Mouse (Mus musculus): Measurements from ENCODE around the gene Ccdc152. TPM values are rescaled to one million over a fixed set of nuclear protein-coding genes. Genes with fewer than 3 reads are reported as not detected.
A peak's percentile ranks its signal among the peaks of the same experiment; 100 is the strongest.

The Ccdc152 gene
- 0.27 and 0.31 TPM in 2 replicates for polyA plus RNA-seq (2015; fragmentation: Nextera tagmentation; extraction: Ambion mirVana)

DNA sequence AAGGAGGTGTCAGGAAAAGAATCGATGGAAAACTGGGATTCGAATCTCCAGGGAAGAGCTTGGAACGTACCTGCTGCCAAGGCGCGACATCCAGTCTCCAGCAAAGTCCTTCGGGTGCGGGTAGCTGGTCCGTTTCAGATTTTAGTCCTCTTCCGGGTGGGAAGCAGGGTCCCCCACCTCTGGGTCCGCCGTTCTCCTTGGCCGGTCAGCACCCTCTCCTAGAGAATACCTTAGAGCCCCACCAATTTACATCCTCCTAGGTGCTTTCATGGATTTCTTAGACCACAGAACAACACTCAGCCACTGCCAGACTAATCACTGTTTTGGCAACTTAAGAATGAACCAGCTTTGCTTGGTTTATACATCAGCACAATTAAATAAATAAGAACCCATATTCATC lies at the start of gene Ccdc152:
Gene Ccdc152, minus strand, starts transcription at position 101 of the 400 bp plus-strand sequence.
- Histone ChIP-seq H3K36me3 (no peaks in the 10 kb centered on the region), H3K27ac (no peak within 1 kb of the TSS), H3K27me3 (no peaks in the 10 kb centered on the region), H3K9me3 (no peaks in the 10 kb centered on the region), H3K9ac (no peak within 1 kb of the TSS), H3K4me2 (replicated peaks) (no peak within 1 kb of the TSS), H3K4me1 (0 out of 2 replicates have a peak, but pooled peaks cover 5% of the 10 kb centered on the region), H3K4me3 (no peak within 1 kb of the TSS)
- WGBS, result 92% methylated on average over 12 of the region's 12 CpGs
- no peak for ATAC-seq (ENCODE audit: low FRiP score, low read depth)

DNA sequence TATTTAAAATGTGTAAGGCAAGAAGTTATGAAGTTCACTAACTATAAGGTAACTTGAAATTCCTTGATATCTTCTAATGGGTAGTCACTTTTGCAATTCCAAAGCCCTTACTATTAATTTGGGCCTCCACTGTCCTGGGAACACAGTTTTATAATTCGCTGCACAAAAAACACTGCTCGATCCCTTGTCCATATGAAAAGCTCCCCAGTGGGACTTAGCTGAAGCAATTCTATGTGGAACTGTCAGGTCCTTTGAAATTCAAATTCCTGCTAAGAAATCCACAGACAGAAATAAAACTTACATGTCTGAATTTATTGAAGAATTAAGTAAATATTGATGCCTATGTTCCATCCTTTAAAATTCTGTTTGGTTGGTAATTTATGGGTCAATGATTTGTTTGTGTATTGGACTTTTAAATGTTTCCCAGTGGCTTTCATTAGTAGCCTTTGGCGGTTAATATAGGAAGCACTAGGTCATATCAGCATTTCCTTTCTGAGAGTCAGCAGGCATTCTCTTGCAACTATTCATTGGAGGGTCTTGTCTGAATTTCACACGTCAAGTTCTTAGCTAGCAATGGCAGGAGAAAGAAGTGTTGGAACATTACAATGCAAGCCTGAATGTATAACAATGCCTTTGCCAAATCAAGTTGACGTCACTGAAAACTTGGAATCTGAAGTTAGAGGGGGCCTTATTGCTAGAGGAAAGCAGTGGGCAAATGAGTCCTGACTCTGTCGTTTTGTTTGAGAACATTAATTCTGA lies 46.2 kb upstream of the Ccdc152 start:
- Histone ChIP-seq H3K4me2 (replicated peaks) (no peak overlapping the region), H3K9me3 (no peaks in the 10 kb centered on the region), H3K4me1 (no peaks in the 10 kb centered on the region), H3K4me3 (no peak overlapping the region), H3K9ac (no peak overlapping the region), H3K27ac (no peak overlapping the region), H3K36me3 (no peaks in the 10 kb centered on the region), H3K27me3 (no peaks in the 10 kb centered on the region)
- 70% methylated on average over 6 of the region's 6 CpGs for WGBS
- ATAC-seq (ENCODE audit: low FRiP score, low read depth), result no peak

DNA sequence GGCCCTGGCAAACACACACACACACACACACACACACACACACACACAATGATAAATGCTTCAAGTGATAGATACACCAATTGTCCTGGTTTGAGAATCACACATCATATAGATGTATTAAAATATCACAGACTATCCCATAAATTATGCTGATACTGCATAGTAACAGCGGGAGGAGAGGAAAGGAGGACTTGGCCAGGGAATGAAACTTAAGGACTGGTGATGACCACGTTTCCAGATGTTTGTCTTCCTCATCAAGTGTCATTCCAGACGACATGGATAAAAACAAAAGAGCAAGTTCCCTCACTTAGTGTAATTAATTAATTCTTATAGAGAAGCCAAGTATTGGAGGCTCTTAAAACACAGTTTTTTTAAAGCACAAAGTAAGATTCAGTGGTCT lies 43.4 kb upstream of the Ccdc152 start:
- no peaks in the 10 kb centered on the region for H3K4me1 ChIP-seq
- no peaks in the 10 kb centered on the region for H3K9me3 ChIP-seq
- H3K27ac ChIP-seq, result no peak overlapping the region
- no peak overlapping the region for H3K4me2 ChIP-seq (replicated peaks)
- peaks cover 3% of the 10 kb centered on the region; the same call in 1 of the 2 replicates for H3K36me3 ChIP-seq
- H3K27me3 ChIP-seq, result no peaks in the 10 kb centered on the region
- WGBS, result 74% methylated on average over 3 of the region's 3 CpGs
- H3K9ac ChIP-seq, result no peak overlapping the region
- no peak overlapping the region for H3K4me3 ChIP-seq
- no peak for ATAC-seq (ENCODE audit: low FRiP score, low read depth)

DNA sequence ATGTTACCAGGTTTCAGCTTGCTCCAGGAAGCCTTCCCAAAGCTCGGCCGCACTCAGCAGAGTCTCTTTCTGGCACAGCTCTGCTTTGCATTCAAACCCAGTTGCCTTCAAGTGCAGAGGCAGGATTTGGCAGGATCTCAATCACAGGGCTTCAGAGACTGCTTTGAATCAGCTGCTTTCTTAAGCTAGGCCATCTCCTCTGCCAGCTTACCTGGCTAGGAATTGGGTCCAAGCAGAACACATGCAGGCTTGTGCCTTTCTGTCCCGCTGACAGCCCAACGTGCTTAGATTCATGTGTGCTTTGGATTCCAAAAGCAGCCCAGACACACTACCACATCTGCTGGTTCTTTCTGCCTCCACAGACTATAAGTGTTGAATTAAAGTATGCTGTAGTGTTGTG lies 41.2 kb upstream of the Ccdc152 start:
- ATAC-seq (ENCODE audit: low FRiP score, low read depth), result no peak
- H3K9me3 ChIP-seq, result 0 out of 2 replicates have a peak, but pooled peaks cover 2% of the 10 kb centered on the region
- WGBS, result 87% methylated on average over 4 of the region's 4 CpGs
- H3K27me3 ChIP-seq, result no peaks in the 10 kb centered on the region
- H3K9ac ChIP-seq, result no peak overlapping the region
- H3K27ac ChIP-seq, result no peak overlapping the region
- H3K4me3 ChIP-seq, result no peak overlapping the region
- no peak overlapping the region for H3K4me2 ChIP-seq (replicated peaks)
- peaks cover 13% of the 10 kb centered on the region for H3K36me3 ChIP-seq
- no peaks in the 10 kb centered on the region for H3K4me1 ChIP-seq

DNA sequence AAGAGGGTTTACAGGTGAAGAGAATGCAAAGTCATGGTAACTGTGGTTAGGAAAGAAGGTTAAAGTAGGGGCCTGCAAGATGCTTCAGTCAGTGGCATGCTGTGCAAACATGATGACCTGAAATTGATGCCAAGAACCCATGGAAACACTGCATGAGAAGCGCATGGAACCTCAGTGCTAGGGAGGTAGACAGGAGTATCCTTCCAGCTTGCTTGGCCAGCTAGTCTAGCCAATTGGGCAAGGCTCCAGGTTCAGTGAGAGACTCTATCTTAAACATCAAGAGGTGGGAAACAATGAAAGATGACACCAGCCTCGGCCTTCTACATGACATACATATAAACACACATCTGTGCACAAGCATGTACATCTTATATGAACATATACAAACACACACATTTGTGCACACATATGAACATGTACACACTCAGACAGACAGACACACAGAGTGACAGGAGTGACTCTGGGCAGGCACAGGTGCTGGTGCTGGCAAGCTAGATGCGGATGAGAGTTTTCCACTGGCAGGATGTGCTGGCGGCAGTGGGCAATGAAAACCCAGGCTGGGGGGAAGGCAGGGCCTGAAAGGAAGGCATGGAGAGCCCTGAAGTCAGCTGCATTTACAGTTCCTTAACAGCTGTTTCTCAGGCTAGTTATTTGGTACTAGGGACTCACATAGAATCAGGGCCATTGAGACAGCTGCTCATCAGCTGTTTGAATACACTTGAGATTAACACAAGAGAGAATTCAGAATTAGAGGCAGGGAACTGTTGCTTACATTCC lies 38.7 kb upstream of the Ccdc152 start:
- Histone ChIP-seq H3K4me2 (replicated peaks) (no peak overlapping the region), H3K27ac (no peak overlapping the region), H3K4me3 (no peak overlapping the region), H3K9me3 (peaks cover 6% of the 10 kb centered on the region; the same call in 1 of the 2 replicates), H3K27me3 (no peaks in the 10 kb centered on the region), H3K9ac (no peak overlapping the region), H3K36me3 (peaks cover 28% of the 10 kb centered on the region), H3K4me1 (no peaks in the 10 kb centered on the region)
- WGBS, result 87% methylated on average over 4 of the region's 4 CpGs
- peak; percentile 84 for ATAC-seq (ENCODE audit: low FRiP score, low read depth)

DNA sequence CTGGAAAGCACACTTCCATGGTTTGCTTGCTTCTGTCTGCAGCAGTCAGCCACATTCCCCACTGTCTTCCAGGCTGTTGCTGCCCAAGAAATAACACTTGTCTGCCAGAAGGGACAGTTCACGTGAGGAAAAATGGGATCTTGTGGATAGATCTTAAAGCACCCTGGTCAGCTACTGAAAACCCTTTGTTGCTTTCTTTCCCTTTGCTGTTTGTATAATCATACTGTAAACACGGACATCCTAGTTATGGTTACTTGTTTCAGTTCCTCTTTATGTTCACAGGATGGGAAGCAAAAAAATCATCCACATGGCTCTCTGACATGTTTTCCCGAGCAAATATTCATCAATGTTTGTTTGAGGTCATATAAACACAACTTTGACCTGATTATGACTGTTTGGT lies 36.5 kb upstream of the Ccdc152 start:
- no peak overlapping the region for H3K9ac ChIP-seq
- ATAC-seq (ENCODE audit: low FRiP score, low read depth), result no peak
- no peak overlapping the region for H3K4me3 ChIP-seq
- WGBS, result 90% methylated on average over 3 of the region's 3 CpGs
- H3K9me3 ChIP-seq, result peaks cover 7% of the 10 kb centered on the region; the same call in 1 of the 2 replicates
- no peaks in the 10 kb centered on the region for H3K4me1 ChIP-seq
- peaks cover 33% of the 10 kb centered on the region for H3K36me3 ChIP-seq
- H3K27me3 ChIP-seq, result no peaks in the 10 kb centered on the region
- no peak overlapping the region for H3K27ac ChIP-seq
- H3K4me2 ChIP-seq (replicated peaks), result no peak overlapping the region

DNA sequence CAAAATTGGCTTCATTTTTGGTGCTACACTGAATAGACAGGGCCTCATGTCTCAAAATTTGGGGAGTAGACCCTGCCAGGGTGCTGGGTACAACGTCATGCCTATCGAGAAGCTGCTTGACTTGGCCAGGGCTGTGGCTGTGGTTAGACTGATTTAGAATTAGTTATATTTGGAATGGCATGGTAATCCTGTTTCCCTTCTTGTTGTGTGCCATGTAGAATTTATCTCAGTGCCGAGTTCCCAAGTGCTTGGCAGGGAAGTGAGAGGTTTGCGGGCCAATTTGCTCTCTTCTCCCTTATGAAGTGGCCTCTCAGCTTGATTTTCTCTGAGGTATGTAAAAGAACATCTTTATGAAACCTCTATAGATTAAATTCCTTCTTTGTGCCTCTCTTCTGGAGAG lies 29.2 kb upstream of the Ccdc152 start:
- no peak for ATAC-seq (ENCODE audit: low FRiP score, low read depth)
- H3K27ac ChIP-seq, result no peak overlapping the region
- H3K27me3 ChIP-seq, result no peaks in the 10 kb centered on the region
- H3K4me2 ChIP-seq (replicated peaks), result no peak overlapping the region
- H3K36me3 ChIP-seq, result peaks cover 22% of the 10 kb centered on the region
- WGBS, result 92% methylated on average over 4 of the region's 4 CpGs
- H3K4me1 ChIP-seq, result no peaks in the 10 kb centered on the region
- H3K4me3 ChIP-seq, result no peak overlapping the region
- no peak overlapping the region for H3K9ac ChIP-seq
- H3K9me3 ChIP-seq, result peaks cover 5% of the 10 kb centered on the region; the same call in 1 of the 2 replicates

DNA sequence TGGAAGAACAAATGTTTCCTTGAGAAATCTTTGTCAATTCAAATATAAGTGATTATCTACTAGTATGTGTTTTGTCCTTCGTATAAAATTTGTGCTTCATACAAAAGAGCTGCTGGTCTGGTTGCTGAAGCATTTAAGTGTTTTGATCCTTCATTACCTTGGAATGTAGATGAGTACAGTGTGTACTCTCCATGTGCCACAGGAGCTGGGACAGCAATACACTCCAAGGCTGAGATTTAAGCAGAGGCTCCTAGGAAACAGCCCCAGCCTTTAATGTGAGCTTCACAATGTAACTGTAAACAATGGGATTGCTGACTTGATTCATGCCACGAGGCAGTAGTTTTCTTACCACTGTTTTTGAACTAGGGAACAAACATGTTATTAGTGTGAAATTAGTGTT lies 28.5 kb upstream of the Ccdc152 start:
- Histone ChIP-seq H3K4me3 (no peak overlapping the region), H3K27me3 (no peaks in the 10 kb centered on the region), H3K4me1 (no peaks in the 10 kb centered on the region), H3K27ac (no peak overlapping the region), H3K4me2 (replicated peaks) (no peak overlapping the region), H3K9me3 (no peaks in the 10 kb centered on the region), H3K9ac (no peak overlapping the region), H3K36me3 (peaks cover 16% of the 10 kb centered on the region)
- 80% methylated on average over 2 of the region's 2 CpGs for WGBS
- ATAC-seq (ENCODE audit: low FRiP score, low read depth), result no peak

DNA sequence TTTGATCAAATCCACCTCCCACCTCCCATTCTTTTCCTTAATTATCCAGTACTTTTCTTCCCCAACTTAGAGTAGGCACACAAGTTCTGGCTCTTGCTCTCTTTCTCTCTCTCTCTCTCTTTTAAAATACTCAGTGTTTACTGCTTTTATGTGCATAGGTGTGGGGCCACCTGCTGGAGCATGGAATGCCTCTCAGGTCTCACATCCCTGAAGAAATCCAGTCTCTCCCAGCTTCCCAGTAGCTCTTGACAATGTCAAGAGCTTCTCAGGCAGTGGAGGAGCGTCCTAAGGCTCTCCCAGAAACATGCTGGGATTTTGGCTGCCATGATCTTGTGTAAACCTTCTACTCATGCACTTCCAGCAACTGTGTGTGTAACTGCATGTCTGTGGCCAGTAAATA lies 27.0 kb upstream of the Ccdc152 start:
- H3K4me2 ChIP-seq (replicated peaks), result no peak overlapping the region
- 72% methylated on average over 1 of the region's 1 CpGs for WGBS
- H3K27ac ChIP-seq, result no peak overlapping the region
- peaks cover 12% of the 10 kb centered on the region for H3K36me3 ChIP-seq
- H3K9me3 ChIP-seq, result no peaks in the 10 kb centered on the region
- no peaks in the 10 kb centered on the region for H3K27me3 ChIP-seq
- H3K4me1 ChIP-seq, result no peaks in the 10 kb centered on the region
- H3K9ac ChIP-seq, result no peak overlapping the region
- no peak for ATAC-seq (ENCODE audit: low FRiP score, low read depth)
- H3K4me3 ChIP-seq, result no peak overlapping the region

DNA sequence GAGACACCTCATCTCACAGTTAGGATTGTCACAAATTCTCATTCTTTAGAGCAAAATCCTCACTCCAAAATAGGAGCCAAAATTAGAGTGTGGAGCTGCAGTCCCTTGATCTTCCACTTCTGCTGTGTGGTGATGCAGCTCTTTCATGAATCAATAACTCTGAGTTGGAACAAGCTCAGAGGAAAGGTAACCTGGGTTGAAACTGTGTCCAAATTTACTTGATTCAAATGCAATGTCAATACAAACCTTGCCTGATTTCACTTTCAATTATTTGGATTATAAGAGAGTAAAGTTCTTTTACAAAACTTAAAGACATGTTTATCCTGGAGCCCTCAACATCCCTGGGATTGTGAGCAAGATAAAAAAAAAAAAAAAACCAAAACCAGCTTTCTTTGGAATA lies 19.7 kb upstream of the Ccdc152 start:
- Histone ChIP-seq H3K27ac (no peak overlapping the region), H3K4me2 (replicated peaks) (no peak overlapping the region), H3K27me3 (no peaks in the 10 kb centered on the region), H3K4me1 (no peaks in the 10 kb centered on the region), H3K9ac (no peak overlapping the region), H3K36me3 (peaks cover 11% of the 10 kb centered on the region), H3K9me3 (no peaks in the 10 kb centered on the region), H3K4me3 (no peak overlapping the region)
- no peak for ATAC-seq (ENCODE audit: low FRiP score, low read depth)

DNA sequence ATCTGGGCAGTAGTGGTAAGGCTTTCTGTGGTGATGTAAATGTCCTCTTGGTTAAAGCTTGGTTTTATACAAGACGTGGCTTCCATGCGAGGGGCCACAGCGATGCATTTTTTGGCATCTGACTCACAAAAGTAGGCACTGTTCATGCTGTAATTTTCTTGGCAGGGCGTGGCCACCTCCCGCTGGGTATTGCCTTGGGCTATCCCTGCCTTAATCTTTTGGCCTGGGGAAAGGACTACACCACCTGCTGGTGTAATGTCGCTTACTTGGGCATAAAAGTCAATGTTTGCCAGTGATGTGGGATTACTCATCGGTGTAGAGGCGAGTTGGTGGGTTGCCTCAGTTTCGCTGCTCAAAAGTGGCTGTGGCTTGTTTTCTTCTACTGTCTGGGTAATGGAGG lies 16.6 kb upstream of the Ccdc152 start:
- H3K9ac ChIP-seq, result no peak overlapping the region
- H3K27ac ChIP-seq, result no peak overlapping the region
- no peak for ATAC-seq (ENCODE audit: low FRiP score, low read depth)
- H3K4me2 ChIP-seq (replicated peaks), result no peak overlapping the region
- H3K4me3 ChIP-seq, result no peak overlapping the region
- WGBS, result 90% methylated on average over 9 of the region's 9 CpGs
- H3K27me3 ChIP-seq, result no peaks in the 10 kb centered on the region
- no peaks in the 10 kb centered on the region for H3K9me3 ChIP-seq
- no peaks in the 10 kb centered on the region for H3K4me1 ChIP-seq
- H3K36me3 ChIP-seq, result peaks cover 11% of the 10 kb centered on the region

DNA sequence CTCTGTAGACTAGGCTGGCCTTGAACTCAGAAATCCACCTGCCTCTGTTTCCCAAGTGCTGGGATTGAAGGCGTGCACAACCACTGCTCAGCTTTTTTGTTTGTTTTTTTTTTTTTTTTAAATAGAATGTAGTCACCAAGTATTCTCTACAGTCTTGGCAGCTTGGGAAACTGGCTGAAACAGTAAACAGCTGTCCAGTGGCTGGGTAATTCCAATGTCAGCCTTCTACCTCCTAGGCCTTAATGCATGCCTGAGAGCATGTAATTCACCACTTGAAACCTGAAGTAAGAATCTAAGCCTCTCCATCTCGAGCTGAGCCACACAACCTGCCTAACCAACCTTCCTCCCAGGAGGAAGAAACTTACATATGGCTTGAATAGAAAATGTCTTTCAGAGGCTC lies 13.3 kb upstream of the Ccdc152 start:
- no peak for ATAC-seq (ENCODE audit: low FRiP score, low read depth)
- peaks cover 11% of the 10 kb centered on the region for H3K36me3 ChIP-seq
- H3K4me3 ChIP-seq, result no peak overlapping the region
- no peak overlapping the region for H3K27ac ChIP-seq
- no peaks in the 10 kb centered on the region for H3K27me3 ChIP-seq
- no peak overlapping the region for H3K4me2 ChIP-seq (replicated peaks)
- H3K9me3 ChIP-seq, result no peaks in the 10 kb centered on the region
- H3K4me1 ChIP-seq, result no peaks in the 10 kb centered on the region
- no peak overlapping the region for H3K9ac ChIP-seq
- WGBS, result 74% methylated on average over 2 of the region's 2 CpGs

All from limb, embryonic 13.5 days (tissue).